Mouse (Mus musculus) right cerebral cortex, postnatal 36 days (tissue): Measurements from ENCODE around the gene Lrfn3.

Experiments used
- DNase-seq, 2 experiments: peaks; one replicate each; pipeline ENCODE4 v3.0.0; 2022; ENCODE audit warnings: low spot score in 2 of 2, mixed read lengths in 1 of 2

The Lrfn3 gene

GRCm38 (mm10) chr7:30362652-30363343 is at the start of gene Lrfn3:
Gene Lrfn3 (minus strand): TSS chr7:30362772.
- DNase-seq, result peak; percentile 52 to 64

DNA sequence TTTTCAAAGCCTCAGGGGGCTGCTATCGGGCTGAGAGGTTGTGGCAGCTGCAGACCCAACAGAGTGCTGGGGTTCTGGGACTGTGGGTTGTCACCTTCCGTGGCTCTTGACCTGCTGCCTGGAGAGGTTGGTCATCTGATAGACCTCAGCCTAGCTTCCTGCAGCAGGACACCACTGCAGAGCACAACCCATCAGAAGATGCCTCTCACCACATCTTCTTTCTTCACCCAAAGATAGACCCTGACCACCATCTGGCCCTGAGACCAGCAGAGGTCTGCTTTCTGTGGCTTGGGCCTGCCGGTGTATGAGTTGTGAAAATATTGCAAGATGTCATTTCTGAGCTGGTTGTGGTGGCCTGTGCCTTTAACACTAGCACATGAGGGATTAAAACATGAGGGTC is 48.5 kb upstream of the Lrfn3 start:
- no peak for DNase-seq

DNA sequence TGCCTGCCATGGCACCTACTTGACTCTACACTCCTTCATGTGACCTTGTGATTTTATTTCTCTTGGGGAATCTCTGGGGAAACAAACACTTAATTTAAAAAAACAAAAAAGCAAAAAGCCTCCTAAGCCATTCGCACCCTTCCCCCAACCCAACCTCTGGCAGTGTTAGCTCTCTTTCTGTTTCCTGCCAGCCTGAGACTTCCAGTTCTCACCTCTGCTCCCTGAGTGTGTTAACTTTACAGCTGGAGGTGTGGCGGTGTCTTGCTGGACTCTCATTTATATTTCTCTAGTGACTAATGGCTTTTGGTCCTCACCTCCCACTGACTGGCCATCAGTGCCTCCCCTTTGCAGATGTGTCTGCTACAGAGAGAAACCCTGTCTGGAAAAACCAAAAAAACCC is 47.2 kb upstream of the Lrfn3 start:
- no peak for DNase-seq

GRCm38 (mm10) chr7:30408639-30409038 is 46.1 kb upstream of the Lrfn3 start:
- DNase-seq, result no peak

- no peak for DNase-seq
Measured at GRCm38 (mm10) chr7:30402343-30402742, 39.8 kb upstream of the Lrfn3 start.

DNA sequence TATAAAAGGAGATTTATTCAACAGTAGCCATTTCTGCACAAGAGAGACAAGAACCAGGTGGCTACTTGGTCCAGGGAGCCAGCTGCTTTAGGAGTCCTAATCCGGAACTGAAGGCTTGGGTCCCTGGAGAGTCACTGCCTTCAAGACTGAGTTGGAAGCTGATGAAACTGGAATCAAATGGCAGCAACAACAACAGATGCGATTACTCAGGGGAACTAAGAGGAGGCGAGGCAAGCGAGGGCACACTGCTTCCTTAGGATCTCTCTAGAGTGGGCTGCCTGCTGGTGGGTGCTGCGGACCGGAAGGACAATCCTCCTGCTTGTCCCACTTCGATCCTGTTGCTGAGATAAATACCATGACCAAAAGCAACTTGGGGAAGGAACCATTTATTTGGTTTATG is 37.1 kb upstream of the Lrfn3 start:
- no peak for DNase-seq

- no peak for DNase-seq
Measured at GRCm38 (mm10) chr7:30394871-30395270, 32.3 kb upstream of the Lrfn3 start.

DNA sequence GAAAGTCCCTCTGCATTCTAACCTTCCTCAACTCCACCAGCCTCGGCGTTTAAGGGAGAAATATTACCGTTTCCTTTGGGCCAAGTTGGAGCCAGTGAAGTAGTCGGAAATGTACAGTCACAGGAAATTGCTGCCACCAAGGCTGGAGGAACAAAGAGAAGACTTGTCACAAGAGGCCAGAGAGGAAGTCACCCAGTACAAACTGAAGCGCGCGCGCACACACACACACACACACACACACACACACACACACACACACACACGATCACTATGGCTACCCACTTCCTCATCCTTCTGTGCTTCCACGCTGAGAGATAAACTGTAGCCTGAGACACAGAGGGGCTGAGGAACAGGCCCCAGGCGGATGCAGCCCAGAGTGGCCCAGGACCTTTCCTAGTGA is 31.8 kb upstream of the Lrfn3 start:
- DNase-seq, result no peak

DNA sequence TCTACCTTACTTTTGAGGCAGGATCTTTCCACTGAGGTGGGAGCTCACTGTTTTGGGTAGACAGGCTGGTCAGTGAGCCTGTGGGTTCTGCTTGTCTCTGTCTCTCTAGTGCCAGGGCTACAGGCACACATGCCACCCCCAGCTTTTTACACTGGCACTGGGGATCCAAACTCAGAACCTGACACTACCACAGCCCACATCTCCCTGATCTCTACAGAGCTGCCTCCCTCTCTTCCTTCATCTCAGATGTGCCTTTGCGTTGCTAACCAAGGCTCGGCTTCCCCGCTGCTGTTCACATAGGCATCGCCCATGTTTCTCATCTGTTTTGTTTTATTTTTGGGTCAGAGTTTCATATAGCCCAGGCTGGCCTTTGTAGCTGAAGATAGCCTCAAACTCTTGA is 31.1 kb upstream of the Lrfn3 start:
- DNase-seq, result no peak

DNA sequence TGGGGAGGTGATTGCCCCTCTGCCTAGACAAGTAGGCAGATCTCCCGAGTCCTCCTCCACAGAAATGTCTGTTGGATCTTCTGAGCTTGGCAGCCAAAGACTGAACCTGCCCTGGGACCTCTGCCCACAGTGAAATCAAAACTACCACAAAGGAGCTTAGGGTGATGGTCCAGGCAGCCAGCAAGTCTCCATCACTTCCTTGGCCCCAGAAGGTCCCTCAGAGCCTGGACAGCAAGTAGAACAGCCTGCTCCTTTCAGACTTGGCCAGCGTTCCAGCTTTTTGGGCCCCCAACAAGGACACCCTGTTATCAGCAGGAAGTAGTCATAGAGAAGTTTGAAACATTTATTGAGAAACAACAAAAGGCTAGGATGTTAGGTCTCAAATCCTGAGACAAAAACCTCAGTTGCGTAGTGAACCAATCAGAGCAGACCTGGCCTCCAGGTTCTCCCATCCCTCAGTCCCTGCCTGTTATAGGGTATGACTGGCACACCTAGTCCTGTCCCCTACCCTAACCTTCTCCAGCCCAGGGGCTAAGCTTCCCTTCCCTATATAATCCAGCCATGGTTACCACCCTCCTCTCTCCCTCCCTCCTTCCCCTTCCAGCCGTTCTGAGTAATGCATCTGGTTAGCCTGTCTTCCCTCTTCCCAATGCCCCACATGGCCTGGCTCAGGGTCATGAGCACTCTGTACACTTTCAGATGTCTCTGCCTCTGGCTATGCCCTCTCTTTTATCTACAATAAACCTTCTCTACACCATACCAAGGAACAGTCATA is 30.4 kb upstream of the Lrfn3 start:
- no peak for DNase-seq

DNA sequence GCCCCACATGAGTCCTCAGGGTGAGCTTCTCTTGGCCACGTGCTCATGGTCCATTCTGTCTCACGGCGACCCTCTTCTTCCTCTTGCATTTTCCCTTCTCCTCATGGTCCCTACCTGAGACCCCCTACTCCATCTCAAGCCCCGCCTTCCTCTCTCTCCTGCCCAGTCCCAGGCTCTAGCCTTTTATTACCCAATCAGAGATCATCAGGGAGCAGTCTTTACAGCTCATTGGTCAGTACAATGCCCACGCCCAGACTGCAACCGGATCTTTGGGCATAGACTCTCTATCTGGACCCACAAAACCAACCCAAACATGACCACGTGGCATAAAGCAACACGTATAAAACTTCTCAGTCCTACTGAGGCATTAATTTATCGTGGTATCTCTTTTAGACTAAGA is 21.5 kb upstream of the Lrfn3 start:
- DNase-seq, result no peak

DNA sequence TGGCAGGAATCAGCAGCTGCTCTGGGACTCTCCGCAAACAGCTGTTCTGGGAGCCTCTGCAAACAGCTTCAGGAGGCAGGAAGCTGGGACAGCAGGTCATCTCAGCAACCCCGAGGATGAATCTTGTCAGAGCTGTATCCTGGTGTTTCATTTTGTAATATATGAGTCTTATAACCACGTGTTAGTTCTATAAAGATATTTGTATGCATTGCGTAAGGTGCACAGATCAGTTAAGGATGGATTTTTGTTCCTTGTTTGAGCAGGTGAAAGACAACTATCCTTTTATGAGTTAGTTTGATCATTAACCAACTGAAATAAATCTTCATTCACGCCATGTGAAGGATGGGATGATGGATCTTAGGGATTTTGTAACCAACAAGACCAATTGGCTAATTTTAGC is 17.5 kb upstream of the Lrfn3 start:
- DNase-seq, result no peak

GRCm38 (mm10) chr7:30373501-30373962 is 11.0 kb upstream of the Lrfn3 start:
- DNase-seq, result peak; percentile 96 to 98

GRCm38 (mm10) chr7:30367466-30367865 is 4.9 kb upstream of the Lrfn3 start:
- DNase-seq, result no peak

DNA sequence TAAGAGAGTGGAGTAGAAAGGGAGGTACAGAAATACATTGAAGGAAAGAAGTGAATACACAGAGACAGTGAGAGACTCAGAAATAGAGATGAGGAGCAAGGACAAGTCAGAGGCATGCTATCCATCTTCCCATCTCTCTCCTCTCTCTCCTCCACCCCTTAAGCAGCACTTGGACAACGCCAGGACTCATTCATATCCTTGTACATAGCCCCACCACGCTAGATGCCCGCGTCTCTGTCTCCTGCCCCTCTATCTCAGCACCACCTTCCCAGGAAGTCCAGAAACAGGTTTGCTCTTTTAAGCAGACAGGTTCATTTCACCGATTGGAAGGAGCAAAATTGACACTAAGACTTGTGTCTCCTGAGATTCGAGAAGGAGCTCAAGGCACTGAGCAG is 769 bp upstream of the Lrfn3 start:
- no peak for DNase-seq

GRCm38 (mm10) chr7:30360028-30360427 is 2.5 kb downstream of the Lrfn3 start:
- no peak for DNase-seq

GRCm38 (mm10) chr7:30359276-30359865 is 3.2 kb downstream of the Lrfn3 start:
- no peak for DNase-seq

GRCm38 (mm10) chr7:30358378-30359186 is 4.0 kb downstream of the Lrfn3 start:
- no peak for DNase-seq

- no peak for DNase-seq
Measured at GRCm38 (mm10) chr7:30354059-30354458, 8.5 kb downstream of the Lrfn3 start.

GRCm38 (mm10) chr7:30353279-30353822 is 9.2 kb downstream of the Lrfn3 start:
- no peak for DNase-seq

DNA sequence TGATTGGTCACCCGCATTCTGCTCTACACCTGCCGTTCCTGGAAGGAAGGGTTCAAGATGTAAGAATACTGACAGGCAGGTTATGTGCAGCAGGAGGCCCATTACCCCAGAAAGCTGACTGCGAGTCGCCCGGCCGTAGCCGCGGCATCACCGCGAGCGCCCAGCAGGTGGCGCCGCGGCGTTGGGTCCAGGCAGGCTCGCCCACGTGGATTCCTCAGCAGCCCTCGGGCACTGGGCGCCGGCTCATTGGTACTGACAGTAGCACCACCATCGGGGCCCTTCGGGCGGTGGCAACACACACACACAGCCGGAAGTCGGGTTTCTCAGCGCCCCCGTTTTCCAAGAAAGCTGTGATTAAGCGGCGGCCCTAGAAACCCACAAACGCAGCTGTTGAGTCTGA is 14.7 kb downstream of the Lrfn3 start:
- peak; percentile 83 to 85 for DNase-seq
